Mouse (Mus musculus) stomach, embryonic 15.5 days (tissue): Measurements from ENCODE around the gene Sigmar1. TPM values are rescaled to one million over a fixed set of nuclear protein-coding genes. Genes with fewer than 3 reads are reported as not detected.

Experiments used
- ATAC-seq: fragments of 200-750 bp; cut with Nextera tagmentation; 2 replicates; pipeline ENCODE4 v1.8.0; 2017; ENCODE audit warnings: low read depth, moderate number of reproducible peaks, moderate TSS enrichment; ENCODE audit not compliant: insufficient read depth, low FRiP score
- H3K27ac ChIP-seq: fragments of 300-500 bp; sonication (generic); 2 replicates; pipeline ENCODE4 v1.5.1; 2015; ENCODE audit warnings: mild to moderate bottlenecking, inconsistent platforms
- H3K27me3 ChIP-seq: fragments of 300-500 bp; sonication (generic); replicated peaks from 2 replicates; pipeline ENCODE4 v1.6.1; 2015; ENCODE audit warnings: inconsistent platforms
- H3K36me3 ChIP-seq: fragments of 300-500 bp; sonication (generic); 2 replicates; pipeline ENCODE4 v1.6.1; 2015; ENCODE audit warnings: inconsistent platforms
- H3K4me1 ChIP-seq: fragments of 300-500 bp; sonication (generic); 2 replicates; pipeline ENCODE4 v1.6.1; 2015; ENCODE audit warnings: inconsistent platforms
- H3K4me2 ChIP-seq: fragments of 300-500 bp; sonication (generic); 2 replicates; pipeline ENCODE4 v1.6.1; 2015; ENCODE audit warnings: mild to moderate bottlenecking, inconsistent platforms
- H3K4me3 ChIP-seq: fragments of 300-500 bp; sonication (generic); replicated peaks from 2 replicates; pipeline ENCODE4 v1.5.1; 2015; ENCODE audit warnings: inconsistent platforms
- H3K9ac ChIP-seq: fragments of 300-500 bp; sonication (generic); 2 replicates; pipeline ENCODE4 v1.6.1; 2015; ENCODE audit warnings: inconsistent platforms
- H3K9me3 ChIP-seq: fragments of 300-500 bp; sonication (generic); 2 replicates; pipeline ENCODE4 v1.6.1; 2016; ENCODE audit warnings: inconsistent platforms
- WGBS: fragments of 180-500 bp; shearing (Covaris S2); methylation state at CpG from one replicate; pipeline ENCODE4 v1.1.7; 2015; 5-methylcytosine and 5-hydroxymethylcytosine counted together
- polyA plus RNA-seq: library from polyadenylated mRNA; unstranded; fragments of >200 nt; fragmentation: Nextera tagmentation; extraction: Ambion mirVana; gene quantifications from 2 replicates; pipeline ENCODE4 v1.2.1, GENCODE M21; 2015

Sigmar1 gene
- polyA plus RNA-seq, 1 experiment from 2014 or later, result 82.2 TPM

- 64% methylated on average over 6 of the region's 6 CpGs for WGBS
- no peak for ATAC-seq
Observed at GRCm38 (mm10) chr4:41716834-41717233, 39.1 kb downstream of the Sigmar1 start.

GRCm38 (mm10) chr4:41715596-41715995, 40.4 kb downstream of the Sigmar1 start:
- no peak for ATAC-seq
- no peaks in the 10 kb centered on the region for H3K9me3 ChIP-seq
- H3K4me3 ChIP-seq, result no peak overlapping the region
- H3K4me1 ChIP-seq, result peaks cover 22% of the 10 kb centered on the region
- 87% methylated on average over 5 of the region's 5 CpGs for WGBS
- peaks cover 23% of the 10 kb centered on the region for H3K36me3 ChIP-seq
- no peaks in the 10 kb centered on the region for H3K27me3 ChIP-seq
- H3K9ac ChIP-seq, result no peak overlapping the region
- H3K27ac ChIP-seq, result no peak overlapping the region
- H3K4me2 ChIP-seq, result no peak overlapping the region

More at GRCm38 (mm10) chr4:41716834-41717233, 39.1 kb downstream of the Sigmar1 start:
- H3K4me1 ChIP-seq, result peaks cover 18% of the 10 kb centered on the region
- no peaks in the 10 kb centered on the region for H3K9me3 ChIP-seq
- H3K9ac ChIP-seq, result no peak overlapping the region
- peaks cover 23% of the 10 kb centered on the region for H3K36me3 ChIP-seq
- H3K27ac ChIP-seq, result no peak overlapping the region
- no peak overlapping the region for H3K4me3 ChIP-seq
- no peaks in the 10 kb centered on the region for H3K27me3 ChIP-seq
- no peak overlapping the region for H3K4me2 ChIP-seq

- Histone ChIP-seq H3K4me2 (no peak overlapping the region), H3K36me3 (peaks cover 19% of the 10 kb centered on the region), H3K9me3 (no peaks in the 10 kb centered on the region), H3K4me3 (no peak overlapping the region), H3K4me1 (peaks cover 22% of the 10 kb centered on the region), H3K9ac (no peak overlapping the region), H3K27ac (no peak overlapping the region), H3K27me3 (no peaks in the 10 kb centered on the region)
- 83% methylated on average over 8 of the region's 8 CpGs for WGBS
- no peak for ATAC-seq
Observed at GRCm38 (mm10) chr4:41715082-41715481, 40.9 kb downstream of the Sigmar1 start.

- Histone ChIP-seq H3K27me3 (no peaks in the 10 kb centered on the region), H3K4me2 (peak overlapping the region; percentile 81), H3K36me3 (peaks cover 16% of the 10 kb centered on the region), H3K4me3 (peak overlapping the region; percentile 82), H3K4me1 (peaks cover 22% of the 10 kb centered on the region), H3K27ac (no peak overlapping the region), H3K9me3 (no peaks in the 10 kb centered on the region), H3K9ac (no peak overlapping the region)
- 13% methylated on average over 8 of the region's 8 CpGs for WGBS
- no peak for ATAC-seq
Observed at GRCm38 (mm10) chr4:41714276-41714675, 41.7 kb downstream of the Sigmar1 start.

GRCm38 (mm10) chr4:41713197-41714067, 42.5 kb downstream of the Sigmar1 start, which contains the start of gene Rpp25l:
TSS of gene Rpp25l (minus strand) at chr4:41713534.
- Histone ChIP-seq H3K9me3 (no peaks in the 10 kb centered on the region), H3K27me3 (no peaks in the 10 kb centered on the region), H3K4me3 (peak within 1 kb of the TSS; percentile 82), H3K9ac (peak within 1 kb of the TSS; percentile 92), H3K4me1 (peaks cover 22% of the 10 kb centered on the region), H3K27ac (peak within 1 kb of the TSS; percentile 70), H3K36me3 (peaks cover 16% of the 10 kb centered on the region), H3K4me2 (peak within 1 kb of the TSS; percentile 81)
- under 1% methylated on average over 61 of the region's 61 CpGs for WGBS
- ATAC-seq, result peak; percentile 74

DNA sequence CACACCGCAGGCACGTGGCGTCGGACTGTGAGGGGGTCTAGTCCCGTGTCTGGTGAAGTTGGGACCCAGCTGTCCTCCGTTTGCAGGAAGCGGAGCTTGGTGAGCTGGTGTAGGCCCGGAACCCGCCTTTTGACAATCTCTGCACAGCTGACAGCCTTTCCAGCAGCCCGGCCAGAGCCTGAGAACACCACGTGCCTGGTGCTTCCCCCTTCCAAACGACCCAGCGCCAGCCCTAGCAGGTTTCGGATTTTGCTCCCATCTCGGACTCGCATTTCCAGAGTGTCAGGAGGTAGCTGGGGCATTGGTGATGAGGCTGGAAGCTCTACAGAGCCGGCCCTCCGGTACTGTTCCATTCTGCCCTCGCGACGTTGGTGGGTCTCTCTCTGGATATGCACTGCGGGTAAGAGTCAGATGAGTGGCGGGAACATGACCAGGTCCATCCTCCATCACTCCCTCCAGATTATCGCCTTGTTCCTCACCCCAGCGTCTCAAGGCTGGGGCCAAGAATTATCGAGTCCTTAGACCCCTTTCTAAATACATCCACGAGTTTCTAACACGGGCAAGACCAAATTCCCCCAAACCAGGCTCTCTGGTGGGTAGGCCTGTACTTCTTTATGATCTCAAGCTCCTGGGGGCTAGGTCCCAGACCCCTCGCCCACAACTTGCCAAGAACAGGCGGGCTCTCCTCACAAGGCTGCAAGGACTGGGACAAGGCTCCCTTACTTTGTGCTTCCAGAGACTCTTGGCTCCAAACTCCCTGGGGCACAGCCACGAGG, 43.3 kb downstream of the Sigmar1 start:
- Histone ChIP-seq H3K4me1 (peaks cover 22% of the 10 kb centered on the region), H3K27me3 (no peaks in the 10 kb centered on the region), H3K36me3 (peaks cover 12% of the 10 kb centered on the region), H3K9ac (peak overlapping the region; percentile 92), H3K4me3 (peak overlapping the region; percentile 82), H3K4me2 (peak overlapping the region; percentile 81), H3K9me3 (no peaks in the 10 kb centered on the region), H3K27ac (peak overlapping the region; percentile 70; the same call in 1 of the 2 replicates)
- ATAC-seq, result peak; percentile 9; the same call in 1 of the 2 replicates
- WGBS, result 36% methylated on average over 31 of the region's 31 CpGs

DNA sequence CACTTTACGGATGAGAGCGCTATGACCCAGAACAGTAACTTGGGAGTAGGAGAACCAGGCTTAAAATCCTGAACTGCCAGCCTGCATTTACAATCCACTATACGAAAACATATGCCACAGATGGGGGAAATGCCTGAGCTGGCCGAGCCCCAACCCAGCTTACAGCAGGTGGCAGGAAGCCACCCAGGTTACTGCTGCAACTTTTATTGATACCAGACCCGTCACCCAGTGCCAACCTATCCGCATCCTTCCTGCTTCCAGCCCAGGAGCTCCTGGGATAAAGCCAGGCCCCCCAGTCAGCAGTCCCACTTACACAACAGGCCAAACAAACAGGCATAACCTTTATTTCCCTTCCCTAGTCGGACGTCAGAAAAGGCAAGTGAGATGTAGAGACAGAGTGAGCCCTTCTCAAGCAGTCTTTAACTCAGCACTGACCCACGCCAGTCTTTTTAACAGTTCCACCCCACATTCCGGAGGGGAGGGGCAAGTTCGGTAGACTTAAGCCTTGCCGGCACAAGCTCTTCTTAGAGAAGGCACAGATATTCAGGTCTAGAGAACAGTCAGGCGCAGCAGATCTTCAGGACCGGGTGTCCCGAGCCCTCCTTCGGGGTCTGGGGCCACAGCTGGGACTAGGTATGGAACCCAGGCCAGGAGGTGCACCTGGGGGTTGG, 44.1 kb downstream of the Sigmar1 start:
- Histone ChIP-seq H3K36me3 (peaks cover 4% of the 10 kb centered on the region; the same call in 1 of the 2 replicates), H3K9me3 (no peaks in the 10 kb centered on the region), H3K4me2 (peak overlapping the region; percentile 81), H3K4me1 (peaks cover 28% of the 10 kb centered on the region), H3K4me3 (peak overlapping the region; percentile 82), H3K9ac (peak overlapping the region; percentile 92; the same call in 1 of the 2 replicates), H3K27ac (no peak overlapping the region), H3K27me3 (no peaks in the 10 kb centered on the region)
- 76% methylated on average over 16 of the region's 16 CpGs for WGBS
- ATAC-seq, result no peak

DNA sequence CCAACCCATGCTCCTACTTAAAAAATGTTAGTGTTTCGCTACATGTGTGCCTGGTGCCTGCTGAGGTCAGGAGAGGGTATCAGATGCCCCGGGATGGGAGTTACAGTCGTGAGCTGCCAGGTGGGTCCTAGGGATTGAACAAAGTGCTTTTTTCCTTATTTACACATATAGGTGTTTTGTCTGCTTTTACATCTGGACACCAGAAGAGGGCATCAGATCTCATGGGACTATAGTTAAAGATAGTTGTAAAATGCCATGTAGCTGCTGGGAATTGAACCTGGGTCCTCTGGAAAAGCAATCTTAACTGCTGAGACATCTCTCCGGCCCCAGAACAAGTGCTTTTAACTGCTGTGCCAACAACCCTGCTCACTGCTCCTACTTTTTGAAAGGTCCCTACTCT, 45.7 kb downstream of the Sigmar1 start:
- no peak overlapping the region for H3K9ac ChIP-seq
- H3K4me2 ChIP-seq, result no peak overlapping the region
- H3K36me3 ChIP-seq, result no peaks in the 10 kb centered on the region
- ATAC-seq, result no peak
- H3K27me3 ChIP-seq, result peaks cover 6% of the 10 kb centered on the region; the same call in 1 of the 2 replicates
- H3K4me3 ChIP-seq, result no peak overlapping the region
- 50% methylated on average over 4 of the region's 4 CpGs for WGBS
- H3K9me3 ChIP-seq, result no peaks in the 10 kb centered on the region
- H3K27ac ChIP-seq, result no peak overlapping the region
- peaks cover 31% of the 10 kb centered on the region for H3K4me1 ChIP-seq

- Histone ChIP-seq H3K36me3 (no peaks in the 10 kb centered on the region), H3K9ac (no peak overlapping the region), H3K4me2 (peak overlapping the region; percentile 26; the same call in 1 of the 2 replicates), H3K9me3 (no peaks in the 10 kb centered on the region), H3K4me1 (peaks cover 27% of the 10 kb centered on the region), H3K27me3 (peaks cover 6% of the 10 kb centered on the region; the same call in 1 of the 2 replicates), H3K27ac (no peak overlapping the region), H3K4me3 (no peak overlapping the region)
- no peak; the same call in 1 of the 2 replicates for ATAC-seq
- WGBS, result 25% methylated on average over 8 of the region's 8 CpGs
Observed at GRCm38 (mm10) chr4:41708192-41708745, 47.7 kb downstream of the Sigmar1 start.

DNA sequence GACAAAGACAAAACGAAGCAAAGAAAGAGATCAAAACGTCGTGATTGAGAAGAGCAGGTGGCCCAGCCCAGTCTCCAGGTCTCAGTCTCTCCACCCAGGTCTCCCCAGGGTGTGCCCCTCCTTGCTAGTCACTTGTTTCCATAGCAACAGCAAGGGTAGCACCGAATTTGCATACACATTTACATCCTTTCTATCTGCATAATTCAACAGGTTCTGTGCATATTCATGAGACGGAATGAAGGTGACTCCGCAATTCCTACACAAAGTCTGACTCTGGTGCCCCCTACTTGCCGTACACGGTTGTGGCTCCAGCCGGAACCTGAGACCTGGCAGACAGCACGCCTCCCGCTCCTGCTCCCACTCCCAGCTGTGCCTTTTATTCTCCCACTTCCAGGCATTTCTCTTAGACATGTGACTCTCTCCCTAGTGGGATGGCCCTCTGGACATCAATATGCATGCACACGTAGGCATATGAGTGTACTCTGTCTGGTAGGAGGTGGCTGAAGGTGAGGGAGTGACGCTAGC, 48.9 kb downstream of the Sigmar1 start:
- H3K9me3 ChIP-seq, result no peaks in the 10 kb centered on the region
- no peak overlapping the region for H3K4me2 ChIP-seq

More for the DNA sequence above, 48.9 kb downstream of the Sigmar1 start:
- H3K27ac ChIP-seq, result no peak overlapping the region
- H3K9ac ChIP-seq, result no peak overlapping the region
- no peak overlapping the region for H3K4me3 ChIP-seq
- H3K4me1 ChIP-seq, result peaks cover 17% of the 10 kb centered on the region
- H3K36me3 ChIP-seq, result no peaks in the 10 kb centered on the region
- 4% methylated on average over 13 of the region's 13 CpGs for WGBS
- ATAC-seq, result peak; percentile 51
- H3K27me3 ChIP-seq, result peaks cover 6% of the 10 kb centered on the region; the same call in 1 of the 2 replicates
